Mouse (Mus musculus) kidney, adult 2 months (tissue): ENCODE measurements at regions not wholly inside any gene's neighbourhood (a gene's known extent, or its start where the extent isn't known, plus 50 kb on each side); places are given as distances from the start of the nearest gene placed in this dataset.

Experiments
- DNase-seq: peaks from one replicate; pipeline ENCODE4 v3.0.0; 2021
- H3K27ac ChIP-seq: fragments of 200-500 bp; 2 replicates; pipeline ENCODE4 v1.5.1; 2012; ENCODE audit warnings: low read depth, low read length, control low read depth, inconsistent platforms; ENCODE audit not compliant: insufficient read depth
- H3K27me3 ChIP-seq: fragments of 200-500 bp; replicated peaks from 2 replicates; pipeline ENCODE4 v1.6.1; 2012; ENCODE audit warnings: mild to moderate bottlenecking, moderate library complexity, low read length, inconsistent platforms; ENCODE audit not compliant: control insufficient read depth, insufficient read depth
- H3K36me3 ChIP-seq: fragments of 200-500 bp; 2 replicates; pipeline ENCODE4 v1.6.1; 2012; ENCODE audit warnings: mild to moderate bottlenecking, moderate library complexity, low read length, inconsistent platforms; ENCODE audit not compliant: control insufficient read depth, insufficient read depth
- H3K4me1 ChIP-seq: fragments of 200-500 bp; 2 replicates; pipeline ENCODE4 v1.6.1; 2011; ENCODE audit warnings: low read length; ENCODE audit not compliant: control insufficient read depth, insufficient read depth
- H3K4me3 ChIP-seq: fragments of 200-500 bp; 2 replicates; pipeline ENCODE4 v1.5.1; 2011; ENCODE audit warnings: mild to moderate bottlenecking, low read depth, low read length, control low read depth; ENCODE audit not compliant: insufficient read depth
- CTCF ChIP-seq: fragments of 200-500 bp; conservative IDR thresholded peaks from 2 replicates; pipeline ENCODE4 v1.5.1; 2011; ENCODE audit warnings: low read depth, mild to moderate bottlenecking, control low read depth, low read length, moderate library complexity, mixed read lengths; ENCODE audit not compliant: insufficient read depth, insufficient read length
- POLR2A ChIP-seq: fragments of 200-500 bp; IDR thresholded peaks from one replicate; pipeline ENCODE4 v1.6.1; 2011; ENCODE audit warnings: low read depth, low read length, control low read depth
- WGBS: fragments of 180-500 bp; shearing (Covaris S2); methylation state at CpG from one replicate; pipeline ENCODE4 v1.1.7; 2018; 5-methylcytosine and 5-hydroxymethylcytosine counted together

DNA sequence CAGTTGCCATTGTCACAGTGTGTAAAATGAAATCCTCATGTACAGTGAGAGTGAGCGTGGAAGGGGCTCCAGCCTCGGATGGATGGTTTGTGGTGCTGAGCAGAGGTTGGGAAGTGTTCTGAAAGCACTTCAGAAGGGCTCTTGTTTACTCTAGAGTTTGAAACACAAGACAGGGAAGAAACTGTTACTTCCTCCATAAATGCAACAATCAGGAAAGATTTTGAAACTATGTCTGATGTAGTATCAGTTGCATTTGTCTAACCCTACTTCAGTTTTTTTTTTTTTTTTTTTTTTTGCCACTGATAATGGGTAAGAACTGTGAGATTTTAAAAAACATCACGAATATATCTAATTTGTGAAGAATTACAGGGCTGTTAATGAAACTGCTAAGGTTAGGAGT lies 281.5 kb downstream of the Hace1 start:
- no peak for DNase-seq
- H3K27ac ChIP-seq: no peak overlapping the region
- WGBS: 78% methylated on average over 3 of the region's 3 CpGs
- no peak for TF ChIP-seq CTCF
- no peak for TF ChIP-seq POLR2A
- H3K4me3 ChIP-seq: no peak overlapping the region
- no peaks in the 10 kb centered on the region for H3K4me1 ChIP-seq
- H3K36me3 ChIP-seq: no peaks in the 10 kb centered on the region
- no peaks in the 10 kb centered on the region for H3K27me3 ChIP-seq

DNA sequence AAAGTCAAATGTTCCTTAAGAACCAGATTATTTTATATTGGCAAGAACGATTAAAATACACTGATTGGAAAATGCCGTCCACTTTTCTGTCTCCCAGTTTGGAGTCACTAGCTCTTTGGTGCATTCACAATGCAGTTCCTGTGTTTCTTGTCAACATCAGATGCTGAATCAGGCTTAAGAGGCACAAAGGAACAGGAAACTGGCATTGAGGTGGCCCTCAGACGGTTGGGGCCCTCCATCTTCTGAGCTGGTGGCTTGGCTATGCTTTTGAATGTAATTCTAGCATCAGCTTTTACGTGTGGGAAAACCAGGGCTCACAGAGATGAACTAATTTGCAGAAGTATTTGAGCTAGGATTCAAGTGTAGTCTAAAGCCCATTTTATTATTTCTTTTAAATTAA lies 282.3 kb downstream of the Hace1 start:
- no peaks in the 10 kb centered on the region for H3K36me3 ChIP-seq
- H3K4me3 ChIP-seq: no peak overlapping the region
- no peak for DNase-seq
- no peak for TF ChIP-seq POLR2A
- no peak for TF ChIP-seq CTCF
- H3K4me1 ChIP-seq: no peaks in the 10 kb centered on the region
- H3K27me3 ChIP-seq: no peaks in the 10 kb centered on the region
- WGBS: 75% methylated on average over 4 of the region's 4 CpGs
- H3K27ac ChIP-seq: no peak overlapping the region

DNA sequence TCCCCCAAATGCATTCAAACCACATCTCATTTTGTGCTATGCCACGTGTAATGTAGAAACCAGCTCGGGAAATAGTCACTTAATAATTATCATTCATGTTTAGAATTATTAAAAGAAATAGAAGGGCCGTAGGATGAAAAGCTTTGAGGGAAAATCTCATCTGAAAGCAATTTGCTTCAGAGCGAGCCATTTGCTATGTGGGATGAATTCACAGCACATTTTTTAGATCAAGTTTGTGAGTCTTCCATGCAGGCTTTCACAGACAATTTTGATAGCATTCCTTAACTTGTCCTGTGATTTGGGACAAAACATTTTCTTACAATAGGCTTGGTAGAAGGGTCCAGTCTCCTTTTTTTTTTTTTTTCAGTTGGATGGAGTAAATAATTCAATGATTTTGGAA lies 283.1 kb downstream of the Hace1 start:
- Histone ChIP-seq H3K4me1 (no peaks in the 10 kb centered on the region), H3K27ac (no peak overlapping the region), H3K27me3 (no peaks in the 10 kb centered on the region), H3K4me3 (no peak overlapping the region), H3K36me3 (no peaks in the 10 kb centered on the region)
- TF ChIP-seq CTCF (no peak), POLR2A (no peak)
- WGBS: 79% methylated on average over 4 of the region's 4 CpGs
- no peak for DNase-seq

DNA sequence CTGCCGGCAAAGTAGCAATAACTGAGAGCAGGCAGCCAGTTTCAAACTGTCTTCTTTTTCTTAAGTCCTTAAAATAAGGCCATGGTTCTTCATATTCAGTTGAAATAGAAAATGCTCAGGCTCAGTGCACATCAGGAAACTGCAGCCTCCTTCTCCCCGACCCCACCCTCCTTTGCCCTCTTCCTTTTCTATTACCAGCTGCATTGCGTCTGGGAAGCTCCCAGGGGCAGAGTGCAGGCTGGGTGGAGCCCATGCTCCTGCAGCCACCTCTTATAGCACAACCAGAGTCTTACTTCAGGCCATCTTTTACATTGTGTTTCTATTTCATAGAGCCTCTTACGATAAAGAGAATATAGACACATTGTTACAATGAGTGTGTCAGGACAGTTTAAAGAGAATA lies 288.2 kb downstream of the Hace1 start:
- TF ChIP-seq CTCF (no peak), POLR2A (no peak)
- H3K27me3 ChIP-seq: no peaks in the 10 kb centered on the region
- 48% methylated on average over 4 of the region's 4 CpGs for WGBS
- no peak for DNase-seq
- H3K27ac ChIP-seq: no peak overlapping the region
- H3K36me3 ChIP-seq: no peaks in the 10 kb centered on the region
- H3K4me1 ChIP-seq: no peaks in the 10 kb centered on the region
- no peak overlapping the region for H3K4me3 ChIP-seq

DNA sequence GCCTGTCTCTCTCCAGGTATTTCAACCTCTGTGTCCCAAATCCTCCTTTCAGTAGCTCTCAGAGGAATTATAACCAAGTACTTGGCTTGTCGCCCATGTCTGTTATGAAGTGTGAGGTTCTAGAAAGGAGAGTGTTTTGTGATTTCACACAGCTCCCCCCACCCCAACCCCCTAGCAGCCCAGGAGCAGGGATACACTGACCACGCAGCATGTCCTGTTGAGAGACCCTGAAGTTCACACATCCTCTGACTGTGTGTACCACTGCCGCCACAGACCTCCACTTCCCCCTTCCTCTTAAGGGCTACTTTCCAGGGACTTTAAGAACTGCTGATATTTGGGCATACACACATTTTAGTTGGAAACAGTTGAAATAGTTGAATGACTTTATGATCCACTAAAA lies 289.2 kb downstream of the Hace1 start:
- Histone ChIP-seq H3K27ac (no peak overlapping the region), H3K4me1 (no peaks in the 10 kb centered on the region), H3K27me3 (no peaks in the 10 kb centered on the region), H3K4me3 (no peak overlapping the region), H3K36me3 (no peaks in the 10 kb centered on the region)
- DNase-seq: no peak
- WGBS: 39% methylated on average over 3 of the region's 3 CpGs
- TF ChIP-seq POLR2A (no peak), CTCF (no peak)

DNA sequence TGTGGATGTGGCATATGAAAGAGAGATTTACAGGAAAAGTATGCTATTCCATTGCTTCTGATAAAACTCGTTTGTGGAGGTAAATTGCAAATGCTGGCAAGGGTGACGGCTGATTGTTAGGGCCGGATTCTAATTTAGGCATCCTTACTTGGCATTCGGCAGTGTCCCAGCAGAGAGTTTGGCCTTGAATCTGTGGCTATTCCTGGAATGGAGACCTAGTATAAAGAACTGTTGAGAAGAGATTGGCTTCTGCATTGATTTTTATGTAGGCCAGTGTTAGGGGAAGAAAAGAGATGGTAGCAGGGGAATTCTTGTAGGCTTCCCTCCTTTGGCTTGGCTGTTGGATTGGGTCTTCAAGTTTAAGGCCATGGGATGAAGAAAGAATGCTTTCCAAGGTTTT lies 293.4 kb downstream of the Hace1 start:
- DNase-seq: no peak
- no peak overlapping the region for H3K4me3 ChIP-seq
- no peaks in the 10 kb centered on the region for H3K4me1 ChIP-seq
- WGBS: 77% methylated on average over 4 of the region's 4 CpGs
- no peaks in the 10 kb centered on the region for H3K36me3 ChIP-seq
- TF ChIP-seq POLR2A (no peak), CTCF (no peak)
- H3K27me3 ChIP-seq: no peaks in the 10 kb centered on the region
- no peak overlapping the region for H3K27ac ChIP-seq

DNA sequence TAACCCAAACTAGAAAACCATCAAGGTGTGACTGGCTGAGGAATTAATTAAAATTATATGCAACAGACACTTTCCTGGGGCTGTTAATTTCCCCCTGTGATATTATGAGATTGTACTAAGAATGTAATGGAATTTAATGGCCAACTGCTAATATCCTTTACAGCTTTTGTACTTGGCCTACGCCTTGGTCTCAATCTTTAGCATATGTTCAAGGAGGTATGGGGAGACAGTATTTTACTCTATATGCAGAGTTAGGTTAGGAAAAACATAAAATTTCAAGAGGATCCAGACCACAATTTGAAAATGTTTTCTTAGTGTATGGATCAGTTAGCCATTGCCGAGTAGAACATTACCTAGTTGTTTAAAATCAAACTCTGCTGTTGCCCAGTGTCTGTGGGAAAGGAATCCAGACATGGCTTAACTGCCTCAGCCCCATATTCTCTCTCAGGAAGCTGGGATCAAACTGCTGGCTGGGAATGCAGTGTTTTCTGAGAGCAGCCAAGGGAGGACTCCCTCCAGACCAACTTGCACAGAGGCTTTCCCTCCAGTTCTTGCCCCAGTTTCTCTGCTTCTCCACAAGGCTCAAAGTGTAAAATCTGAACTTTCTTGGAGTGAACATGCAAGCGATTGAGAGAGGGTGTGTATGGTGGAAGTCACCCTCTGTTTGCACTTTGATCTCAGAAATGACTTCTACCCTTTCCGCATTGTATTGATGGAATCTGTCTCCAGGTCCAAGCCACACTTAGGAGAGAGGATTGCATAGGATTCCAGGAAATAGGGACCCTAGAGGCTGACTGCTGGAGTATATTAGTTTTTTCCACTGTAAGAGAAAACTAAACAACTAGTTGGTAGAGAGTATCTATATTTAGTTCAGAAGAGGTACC lies 294.6 kb downstream of the Hace1 start:
- DNase-seq: no peak
- Histone ChIP-seq H3K4me1 (no peaks in the 10 kb centered on the region), H3K27ac (no peak overlapping the region), H3K36me3 (no peaks in the 10 kb centered on the region), H3K4me3 (no peak overlapping the region), H3K27me3 (no peaks in the 10 kb centered on the region)
- 44% methylated on average over 4 of the region's 4 CpGs for WGBS
- no peak for TF ChIP-seq CTCF
- no peak for TF ChIP-seq POLR2A
